Mouse (Mus musculus) neutrophil, adult 5-6 weeks (primary cell): Measurements from ENCODE around the gene Cfap46. TPM values are rescaled to one million over a fixed set of nuclear protein-coding genes. Genes with fewer than 3 reads are reported as not detected.
A peak's percentile ranks its signal among the peaks of the same experiment; 100 is the strongest.
"Not testable (repeated sequence)": the region's sequence is repeated elsewhere in the genome, so short reads cannot be mapped to it uniquely, and the experiment has no call there.

Experiments
- ATAC-seq: fragments of 151-379, 151-347 bp; 2 replicates; pipeline ENCODE4 v1.8.0; 2017; ENCODE audit warnings: mild to moderate bottlenecking, moderate TSS enrichment; ENCODE audit not compliant: insufficient number of reproducible peaks, poor library complexity, low FRiP score, severe bottlenecking; ENCODE audit errors: extremely low read depth
- total RNA-seq: library from RNA; stranded (forward); fragments of 200-1000 nt; gene quantifications from 2 replicates; pipeline ENCODE4 v1.2.3, GENCODE M21; 2017

Cfap46 gene
- total RNA-seq, 1 experiment from 2014 or later, result not detected

DNA sequence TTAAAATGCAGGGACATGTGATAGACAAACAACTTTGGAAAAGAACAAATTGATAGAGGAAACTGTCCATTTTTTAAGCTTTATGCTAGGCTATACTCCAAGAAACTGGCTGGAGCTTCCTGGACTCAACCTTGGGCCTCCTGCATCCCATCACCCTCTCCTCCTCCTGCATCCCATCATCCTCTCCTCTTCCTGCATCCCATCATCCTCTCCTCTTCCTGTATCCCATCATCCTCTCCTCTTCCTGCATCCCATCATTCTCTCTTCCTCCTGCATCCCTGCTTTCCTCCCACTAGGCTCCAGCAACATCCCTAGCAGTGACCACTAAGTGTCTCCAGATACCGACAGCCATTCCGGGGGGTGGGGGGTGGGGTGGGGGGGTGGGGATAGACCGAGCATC is 7.2 kb downstream of the Cfap46 start:
- ATAC-seq, result no peak

DNA sequence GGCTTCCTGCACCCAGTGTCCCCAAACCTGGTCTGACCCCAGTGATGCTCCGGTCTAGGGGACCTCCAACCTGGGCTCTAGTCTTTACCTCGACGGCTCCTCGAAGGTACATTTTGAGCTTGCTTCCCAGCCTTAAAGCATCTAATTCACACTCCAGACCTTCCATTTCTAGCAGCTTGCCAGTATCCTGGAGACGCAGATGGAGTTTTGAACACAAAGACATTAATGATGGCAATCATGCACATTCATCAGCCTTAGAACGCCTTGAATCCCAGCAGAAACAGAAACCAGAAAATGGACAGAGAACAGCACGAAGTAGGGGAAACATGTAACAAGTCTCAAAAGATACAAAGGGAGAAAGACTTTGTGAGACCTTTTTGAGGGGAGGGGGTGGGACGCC is 16.7 kb downstream of the Cfap46 start:
- no peak for ATAC-seq

DNA sequence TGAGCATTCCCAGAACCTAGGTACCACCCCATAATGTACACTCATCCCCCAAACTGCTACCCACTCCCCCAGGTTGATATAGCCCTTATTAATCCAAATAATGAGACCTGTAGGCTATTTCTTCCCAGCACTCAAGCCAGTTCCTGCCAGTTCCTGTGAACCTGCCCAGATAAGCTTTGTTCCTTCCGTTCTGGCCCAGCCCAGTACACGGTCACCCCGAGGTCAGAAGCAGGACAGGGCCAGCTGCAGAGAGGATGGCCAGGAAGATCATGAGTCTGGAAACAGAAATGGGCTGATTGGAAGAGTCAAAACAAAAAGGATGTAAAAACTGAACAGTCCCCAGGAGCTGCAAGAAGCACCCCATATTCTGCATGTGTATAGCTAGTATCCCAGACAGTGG is 20.3 kb downstream of the Cfap46 start:
- ATAC-seq, result no peak

DNA sequence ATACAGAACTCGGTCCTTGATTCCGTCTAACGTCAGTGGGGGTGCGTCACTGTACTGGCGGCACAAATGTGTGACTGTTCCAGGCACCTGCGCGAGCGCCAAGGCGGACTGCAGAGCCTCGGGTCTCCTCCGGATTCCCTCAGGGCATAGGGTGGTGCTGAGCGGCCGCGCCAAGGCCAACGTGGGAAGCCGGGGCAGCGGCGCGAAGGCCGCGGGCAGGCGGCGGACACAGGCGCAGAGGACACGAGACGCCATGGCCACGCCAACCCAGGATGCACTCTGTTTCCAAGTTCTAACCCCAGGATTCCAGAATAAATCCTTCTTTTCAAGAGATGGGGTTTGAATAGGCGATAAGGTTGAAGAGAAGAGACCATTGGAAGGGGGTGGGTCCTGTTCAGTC is 23.7 kb downstream of the Cfap46 start:
- ATAC-seq, result not testable (repeated sequence)

DNA sequence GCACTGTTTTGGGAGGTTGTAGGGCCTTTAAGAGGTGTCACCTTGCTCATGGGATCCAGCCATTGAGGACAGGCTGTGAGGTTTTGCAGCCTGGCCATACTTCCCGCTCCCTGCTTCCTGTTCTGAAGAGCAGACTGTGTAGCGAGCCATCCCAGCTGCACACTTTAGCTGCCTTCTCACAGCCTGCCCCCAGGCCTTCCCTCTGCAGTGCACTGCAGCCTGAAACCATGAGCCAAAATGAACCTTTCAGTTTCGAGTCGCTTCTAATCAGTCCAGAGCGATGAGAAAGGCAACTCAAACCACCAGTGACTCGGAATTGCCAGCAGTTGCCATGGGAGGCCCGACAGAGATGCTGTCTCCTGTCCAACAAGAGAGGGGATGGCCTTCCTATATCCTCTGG is 33.9 kb downstream of the Cfap46 start:
- ATAC-seq, result no peak

DNA sequence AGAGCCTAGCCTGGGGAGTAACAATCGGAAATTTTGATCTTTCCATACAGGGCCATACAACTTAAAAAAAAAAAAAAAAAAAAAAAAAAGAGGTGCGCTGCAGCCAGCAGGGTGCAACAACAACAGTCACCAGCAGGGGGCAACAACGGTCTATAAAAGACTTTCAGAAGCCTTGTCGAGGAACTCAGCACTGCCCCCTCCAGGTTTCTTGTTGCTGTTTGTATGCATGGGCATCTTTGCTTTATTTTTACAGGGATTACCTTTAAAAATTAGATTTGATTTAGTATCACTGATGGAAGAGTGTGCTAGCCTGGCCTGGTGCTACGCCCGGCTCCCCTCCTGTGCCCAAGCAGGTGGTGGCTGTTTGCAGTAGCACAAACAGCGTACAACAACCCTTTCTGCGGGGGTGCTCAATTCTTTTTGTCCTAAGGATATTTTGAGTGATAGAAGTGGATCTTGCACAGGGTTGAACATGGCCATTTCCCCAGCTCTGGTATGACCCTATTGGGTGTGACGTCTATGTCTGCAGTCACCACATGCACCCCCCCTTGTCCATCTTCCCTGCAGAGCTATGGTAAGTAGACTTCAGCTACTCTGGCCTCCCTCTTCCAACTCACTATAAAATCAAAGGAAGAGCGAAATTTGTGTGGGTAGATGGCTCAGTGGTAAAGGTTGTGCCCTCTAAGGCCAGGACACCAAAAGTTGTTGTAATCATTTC is 35.4 kb downstream of the Cfap46 start:
- no peak for ATAC-seq

DNA sequence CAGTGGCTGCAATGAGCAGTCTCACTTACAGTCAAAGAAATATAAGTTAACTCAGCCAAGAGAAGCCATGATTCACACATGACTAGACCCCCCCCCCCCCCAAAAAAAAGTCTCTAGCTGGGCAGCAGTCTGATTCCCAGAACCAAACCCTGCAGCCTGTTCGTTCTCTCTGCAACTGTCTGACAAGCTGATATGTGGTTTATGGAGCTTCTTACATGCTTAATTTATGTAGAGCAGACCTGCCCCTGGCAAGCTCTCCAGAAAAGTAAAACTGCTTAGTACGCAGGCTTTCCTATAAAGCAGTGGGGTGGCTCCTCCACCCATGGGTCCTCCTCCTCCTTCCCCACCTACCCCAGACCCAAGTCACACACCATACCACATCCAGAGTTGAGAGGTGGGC is 50.2 kb downstream of the Cfap46 start:
- ATAC-seq, result no peak

DNA sequence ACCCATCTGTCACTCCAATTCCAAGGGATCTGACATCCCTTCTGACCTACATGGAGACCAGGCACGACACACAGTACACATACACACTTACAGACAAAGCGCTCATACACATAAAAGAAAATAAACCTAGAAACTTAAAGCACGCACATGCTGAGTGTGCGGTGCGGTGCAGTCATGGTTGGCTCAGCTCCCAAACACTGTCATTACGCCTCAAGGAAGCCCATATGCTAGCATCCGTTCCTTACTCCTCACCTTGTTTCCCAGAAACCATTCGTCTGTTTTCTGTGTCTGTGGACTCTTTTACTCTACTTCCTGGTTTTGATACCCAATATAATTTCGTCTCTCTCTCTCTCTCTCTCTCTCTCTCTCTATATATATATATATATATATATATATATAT is 58.5 kb downstream of the Cfap46 start:
- no peak for ATAC-seq

DNA sequence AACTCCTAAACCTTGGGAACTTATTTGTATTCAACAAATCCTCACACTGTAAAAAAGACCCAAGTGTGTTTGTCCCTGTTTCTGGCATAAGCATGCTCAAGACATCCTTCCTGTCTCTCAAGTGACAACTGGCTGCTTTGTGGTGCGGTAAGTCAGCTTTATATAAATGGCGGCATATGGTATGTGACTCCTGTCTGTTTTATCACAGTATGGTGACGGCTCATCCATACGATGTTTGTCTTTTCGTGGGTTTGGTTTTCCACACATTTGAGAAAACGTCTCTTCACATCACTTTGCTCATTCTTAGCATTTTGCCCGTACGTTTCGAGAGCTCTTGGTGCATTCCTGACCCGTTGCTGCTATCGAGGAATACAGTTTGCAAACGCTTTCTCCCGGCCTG is 61.0 kb downstream of the Cfap46 start:
- ATAC-seq, result no peak

DNA sequence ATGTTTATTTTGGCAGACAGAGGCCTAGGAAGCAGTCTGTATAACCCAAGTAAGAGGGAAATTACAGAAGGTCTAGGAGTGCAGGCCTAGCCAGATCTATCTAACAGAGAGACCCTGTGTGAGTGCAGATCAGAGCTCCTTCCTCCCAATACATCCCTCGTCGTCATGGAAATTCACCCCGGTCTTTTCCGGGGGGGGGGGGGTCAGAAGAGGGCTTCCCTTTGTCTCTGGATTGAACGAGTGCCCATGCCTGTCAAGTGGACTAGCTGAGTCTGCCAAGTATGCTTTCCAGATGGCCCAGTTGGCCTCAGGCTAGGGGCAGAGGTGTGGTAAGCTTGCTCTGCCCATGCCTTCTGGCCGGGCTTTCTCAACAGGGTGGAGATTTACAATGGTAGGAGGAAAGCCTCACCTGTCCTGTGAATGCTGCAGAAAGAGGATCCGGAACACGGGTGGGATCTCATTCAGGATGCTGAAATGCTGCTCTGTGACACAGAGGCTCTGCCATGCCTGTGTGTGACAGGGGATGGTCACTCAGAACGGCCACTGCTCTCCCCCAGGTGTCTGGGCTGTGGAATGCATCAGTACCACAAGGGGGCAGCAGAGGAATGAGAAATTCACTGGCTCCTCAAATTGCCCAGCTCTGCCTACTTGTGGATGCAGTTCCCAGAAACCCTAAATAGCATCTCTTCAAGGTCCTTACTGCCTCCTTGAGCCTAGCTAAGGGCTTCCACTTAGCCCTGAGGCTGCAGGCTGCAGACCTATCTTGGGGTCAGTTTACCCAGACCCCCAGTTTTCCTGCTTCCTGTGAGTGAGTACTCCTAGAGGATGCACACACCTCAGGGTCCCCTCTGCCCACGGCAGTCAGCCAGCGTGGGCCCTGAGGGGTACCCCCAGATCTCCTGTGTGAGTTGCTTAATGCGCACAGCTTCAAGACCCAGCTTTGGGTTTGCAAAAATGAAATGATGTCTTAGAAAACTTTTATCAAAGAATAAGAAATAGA is 67.5 kb downstream of the Cfap46 start:
- no peak for ATAC-seq

DNA sequence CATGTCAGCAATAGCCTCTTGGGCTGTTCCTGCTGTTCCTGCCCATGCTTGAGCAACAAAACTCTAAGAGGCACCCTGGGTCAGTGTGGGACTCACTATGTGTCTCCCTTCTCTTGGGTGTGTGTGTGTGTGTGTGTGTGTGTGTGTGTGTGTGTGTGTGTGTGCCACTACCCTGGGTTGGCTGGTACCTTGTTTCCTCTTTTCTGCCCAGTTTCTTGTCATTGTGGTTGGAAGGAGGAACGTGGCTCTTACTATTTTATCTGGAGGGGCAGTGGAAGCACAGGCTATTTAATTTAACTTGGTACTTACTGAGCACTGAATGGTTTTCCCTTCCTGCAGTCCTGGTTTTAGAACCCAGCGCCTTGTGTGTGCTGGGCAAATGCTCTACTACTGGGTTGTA is 73.3 kb downstream of the Cfap46 start:
- ATAC-seq, result no peak

DNA sequence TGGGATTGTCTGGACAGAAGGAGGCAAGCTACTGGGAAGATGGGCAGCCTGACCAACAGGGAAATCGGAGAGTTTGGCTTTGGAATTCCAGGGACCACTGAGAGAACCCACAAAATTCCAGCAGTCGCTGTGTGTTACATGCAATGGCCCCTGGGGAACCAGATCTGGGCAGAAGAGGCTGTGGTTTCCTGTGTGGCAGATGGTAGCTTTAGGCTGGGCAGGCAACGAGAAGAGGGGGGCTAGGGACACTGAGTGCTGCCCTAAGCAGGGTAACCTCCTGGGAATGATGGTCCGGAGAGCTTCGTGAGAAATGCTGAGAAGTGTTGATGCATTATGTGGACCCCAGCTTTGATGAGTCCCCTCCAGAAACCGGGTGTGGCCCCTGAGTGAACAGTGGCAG is 87.8 kb downstream of the Cfap46 start:
- ATAC-seq, result no peak

DNA sequence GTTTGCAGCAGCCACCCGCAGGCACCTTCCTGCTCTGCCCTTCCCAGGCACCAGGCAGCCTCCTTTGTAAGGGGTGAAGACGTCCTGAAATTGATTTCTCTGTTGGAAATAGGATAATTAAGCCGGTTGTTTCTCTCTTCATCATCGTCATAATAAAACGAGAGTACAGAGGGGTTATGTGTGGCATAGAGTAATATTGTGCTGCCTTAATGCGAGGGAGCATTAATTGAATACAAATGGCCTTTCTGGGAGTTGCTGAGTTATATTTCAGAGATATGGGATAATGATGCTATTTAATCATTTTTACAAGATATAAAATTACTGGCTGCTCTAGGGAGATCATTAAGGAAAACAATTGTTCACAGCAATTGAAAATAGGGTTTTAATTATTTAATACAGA is 88.3 kb downstream of the Cfap46 start:
- no peak for ATAC-seq

DNA sequence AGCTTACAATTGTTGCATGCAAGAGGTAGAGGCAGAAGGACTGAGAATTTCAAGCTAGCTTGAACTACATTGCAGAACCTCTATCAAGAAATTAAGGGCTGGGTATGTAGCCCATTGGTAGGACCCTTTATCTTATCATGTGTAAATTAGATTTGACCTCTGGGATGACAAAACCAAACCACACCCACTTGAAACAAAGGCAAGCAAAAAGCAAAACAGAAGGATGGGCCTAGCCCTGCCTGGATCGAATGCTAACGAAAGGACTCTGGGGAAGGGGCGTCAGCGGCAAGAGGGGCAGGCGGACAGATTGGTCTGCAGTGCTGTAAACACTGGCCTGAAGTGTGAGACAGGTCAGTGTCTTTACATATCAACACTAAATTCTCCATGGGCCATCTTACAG is 92.3 kb downstream of the Cfap46 start:
- ATAC-seq, result no peak

DNA sequence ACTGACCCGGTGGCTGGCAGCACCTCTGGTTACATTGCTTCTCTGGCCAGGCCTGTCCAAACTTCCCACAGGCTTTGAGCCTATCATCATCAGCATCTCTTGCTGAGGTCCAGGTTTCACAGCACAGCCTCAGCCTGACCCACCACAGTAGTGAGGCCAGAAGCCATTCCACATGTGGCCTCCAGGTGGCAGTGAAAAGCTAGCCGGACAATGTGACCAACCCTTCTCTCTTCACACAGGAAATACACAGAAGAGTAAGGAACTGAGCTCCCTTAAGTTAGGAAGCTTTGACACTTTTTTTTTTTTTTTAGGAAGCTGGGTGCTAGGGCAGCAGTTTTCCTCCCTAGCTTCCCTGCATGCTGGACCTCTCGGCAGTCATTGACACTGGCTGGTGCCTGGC is 93.3 kb downstream of the Cfap46 start:
- ATAC-seq, result 0 out of 2 replicates have a peak, but pooled peaks have one; percentile 24

DNA sequence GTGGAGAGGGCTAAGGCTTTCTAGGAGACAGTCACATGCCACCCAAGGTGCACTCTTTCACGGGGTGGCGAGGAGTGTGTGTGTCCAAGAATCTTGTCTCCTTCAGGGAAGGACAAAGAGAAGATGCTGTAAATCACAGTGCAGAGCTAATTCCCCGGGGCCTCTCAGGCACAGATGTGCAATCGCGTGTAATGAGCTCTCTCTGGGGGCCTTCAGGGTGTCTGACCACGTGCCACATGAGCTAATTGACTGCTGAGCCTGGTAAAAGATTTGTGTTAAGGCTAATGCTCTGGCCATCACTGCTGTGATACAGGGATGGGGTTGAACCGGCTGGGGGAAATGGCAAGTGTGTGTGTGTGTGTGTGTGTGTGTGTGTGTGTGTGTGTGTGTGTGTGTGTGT is 95.7 kb downstream of the Cfap46 start:
- ATAC-seq, result no peak

DNA sequence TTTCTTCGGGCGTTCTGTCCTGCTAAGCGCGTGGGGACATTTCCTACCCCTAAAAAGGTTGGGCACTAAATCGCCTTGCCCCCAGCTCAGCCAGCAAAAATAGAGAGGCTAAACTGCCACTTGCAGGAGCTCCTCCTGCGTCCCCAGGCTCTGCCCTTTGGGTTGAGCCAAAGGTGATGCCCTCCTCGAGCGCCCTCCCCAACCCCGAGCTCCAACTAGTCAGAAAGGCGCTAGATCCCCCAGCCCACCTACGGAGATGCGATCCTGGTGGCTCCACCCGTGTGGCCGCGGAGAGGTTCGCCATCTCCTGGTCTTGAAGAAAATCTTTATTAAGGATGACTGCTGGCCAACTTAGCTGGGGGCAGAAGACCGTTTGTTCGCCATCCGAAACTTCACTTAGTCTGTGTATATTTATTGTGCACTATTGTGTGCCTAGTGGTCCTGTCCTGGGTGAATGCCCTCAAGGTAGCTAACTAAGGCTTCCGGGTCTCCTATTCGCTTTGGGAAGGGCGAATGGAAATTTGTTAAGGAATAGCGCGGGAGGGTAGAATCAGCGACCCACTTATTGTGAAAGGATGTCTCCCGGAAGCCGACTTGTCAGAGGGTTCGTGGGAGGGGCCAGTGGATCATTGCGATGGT is 98.3 kb downstream of the Cfap46 start:
- ATAC-seq, result no peak

DNA sequence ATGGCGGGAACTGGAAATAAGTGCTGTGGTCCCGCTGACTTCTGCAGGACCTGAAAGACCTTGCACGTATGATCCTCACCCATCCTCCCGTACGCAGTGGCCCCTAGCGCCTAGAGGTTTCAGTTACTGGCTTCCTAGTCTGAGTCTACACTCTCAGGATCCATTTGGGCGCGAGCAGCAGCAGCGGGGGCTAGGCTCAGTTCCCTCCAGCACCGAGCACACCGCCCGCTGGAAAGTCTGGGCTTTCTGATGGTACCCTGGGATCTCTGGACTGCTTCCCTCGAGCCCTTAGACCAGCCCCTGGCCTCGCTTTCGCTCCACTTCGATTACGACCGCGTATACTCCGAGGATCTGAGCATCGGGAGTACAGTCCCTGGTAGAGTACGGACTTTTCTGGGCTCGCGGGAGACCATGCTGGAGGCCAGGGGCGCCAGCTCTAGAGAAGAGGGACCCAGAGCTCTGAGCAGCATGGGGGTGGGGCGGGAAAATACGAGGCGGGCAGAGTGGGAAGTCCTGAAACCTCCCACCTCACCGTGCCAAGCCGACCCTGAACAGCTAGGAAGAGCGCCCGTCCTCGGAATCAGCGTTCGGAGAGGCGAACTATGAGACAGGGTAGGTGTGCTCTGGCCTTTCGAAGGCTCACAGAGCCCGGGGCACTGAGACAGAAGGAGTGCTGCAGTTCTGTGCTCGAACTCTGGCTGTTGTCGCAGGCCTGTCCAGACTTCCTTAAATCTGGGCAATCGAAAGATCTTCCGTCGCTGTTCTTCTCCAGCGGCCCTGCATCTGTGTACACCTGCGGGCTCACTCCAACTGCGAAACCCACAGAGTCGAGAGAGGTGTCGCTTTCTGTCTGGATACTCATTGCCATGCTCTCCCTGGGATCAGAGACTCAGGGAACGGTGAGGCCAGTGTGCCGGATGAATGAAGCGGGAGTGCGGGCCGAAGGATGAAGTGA is 99.1 kb downstream of the Cfap46 start:
- no peak for ATAC-seq
